Mouse (Mus musculus) CD4-positive helper T cell, adult 2 months (primary cell): ENCODE data around the gene Zfp341.

ENCODE experiments used
- DNase-seq: peaks from one replicate; pipeline ENCODE4 v3.0.0-alpha.2; 2012; ENCODE audit warnings: low read depth, missing footprints, low spot score

The Zfp341 gene

DNA sequence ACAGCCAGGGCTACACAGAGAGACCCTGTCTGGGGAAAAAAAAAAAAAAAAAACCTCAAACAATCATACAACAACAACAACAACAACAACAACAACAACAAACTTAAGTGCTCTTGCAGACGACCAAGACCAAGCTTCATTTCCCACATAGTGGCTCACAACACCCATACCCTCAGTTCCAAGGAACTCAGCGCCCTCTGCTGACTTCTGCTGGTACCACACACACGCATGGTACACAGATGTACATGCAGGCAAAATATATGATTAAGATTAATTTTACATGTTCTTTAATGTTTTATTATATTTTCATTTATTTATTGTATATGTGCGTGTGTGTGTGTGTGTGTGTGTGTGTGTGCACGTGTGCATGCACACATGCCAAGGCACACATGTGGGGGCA lies 26.7 kb upstream of the Zfp341 start:
- no peak for DNase-seq

DNA sequence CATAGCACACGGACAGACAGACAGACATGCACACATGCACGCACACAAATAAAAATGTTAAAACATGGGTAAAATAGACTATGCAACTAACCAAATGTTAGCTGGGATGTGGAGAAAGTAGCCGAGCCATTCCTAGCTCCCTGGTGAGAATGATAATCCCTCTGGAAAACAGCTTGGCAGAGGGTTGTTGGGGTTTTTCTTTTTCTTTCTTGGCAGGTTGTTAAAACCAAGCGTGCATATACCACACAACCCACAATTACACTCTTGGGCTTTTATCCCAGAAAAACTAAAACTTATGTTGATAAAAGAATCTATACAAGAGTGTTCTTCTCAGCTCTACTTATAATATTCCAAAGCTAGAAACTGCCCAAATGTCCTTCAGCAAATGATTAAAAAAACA lies 24.0 kb upstream of the Zfp341 start:
- no peak for DNase-seq

DNA sequence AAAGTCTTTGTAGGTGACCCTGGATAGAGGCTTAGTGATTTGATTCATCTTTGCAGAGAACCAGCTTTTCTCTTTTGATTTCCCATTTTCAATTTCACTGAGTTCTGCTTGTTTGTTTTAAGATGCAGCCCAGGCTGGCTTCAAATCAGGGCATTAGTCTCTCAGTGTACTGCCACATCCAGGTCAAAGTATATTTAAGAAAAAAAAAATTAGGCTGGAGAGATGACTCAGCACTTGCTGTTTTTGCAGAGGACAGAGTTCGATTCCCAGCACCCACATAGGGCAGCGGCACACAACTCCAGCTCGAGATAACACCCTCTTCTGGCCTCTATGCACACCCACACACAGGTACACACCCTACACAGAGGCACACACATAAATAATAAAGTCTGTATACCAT lies 21.9 kb upstream of the Zfp341 start:
- DNase-seq = no peak

DNA sequence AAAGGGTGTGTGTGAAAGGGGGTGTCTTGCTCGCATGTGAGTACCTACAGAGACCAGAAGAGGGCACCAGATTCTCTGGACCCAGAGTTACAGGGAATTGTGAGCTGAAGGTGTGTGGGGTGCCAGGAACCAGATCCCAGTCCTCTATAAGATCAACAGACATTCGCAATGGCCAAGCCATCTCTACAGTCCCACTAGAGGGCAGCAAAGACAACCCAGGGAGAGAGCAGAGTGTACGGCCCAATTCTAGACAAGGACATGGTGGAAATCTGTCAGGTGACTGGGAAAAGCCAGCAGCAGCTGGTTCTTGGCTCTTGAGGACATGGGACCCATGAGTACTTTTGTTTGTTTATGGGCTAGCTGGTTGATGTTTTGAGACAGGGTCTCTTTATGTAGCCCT lies 20.1 kb upstream of the Zfp341 start:
- DNase-seq = peak; percentile 59

DNA sequence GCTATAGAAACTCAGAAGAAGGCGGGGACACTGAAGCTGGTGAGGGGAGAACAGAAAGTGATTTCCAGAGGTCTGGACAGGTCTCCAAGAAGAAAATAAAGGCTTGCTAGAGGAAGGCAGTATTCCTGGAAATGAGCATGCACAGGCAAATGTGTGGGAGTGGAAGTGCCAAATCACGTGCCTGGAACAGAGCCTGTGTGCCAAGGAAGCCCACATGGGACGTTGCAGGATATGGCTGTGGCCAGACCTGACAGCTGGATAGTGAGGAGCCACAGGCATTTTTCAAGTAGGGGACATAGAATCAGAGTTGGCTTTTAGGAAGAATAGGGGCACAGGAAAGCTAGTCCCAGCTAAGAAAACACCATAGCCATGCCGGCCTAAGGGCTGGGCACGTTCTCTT lies 17.3 kb upstream of the Zfp341 start:
- no peak for DNase-seq

DNA sequence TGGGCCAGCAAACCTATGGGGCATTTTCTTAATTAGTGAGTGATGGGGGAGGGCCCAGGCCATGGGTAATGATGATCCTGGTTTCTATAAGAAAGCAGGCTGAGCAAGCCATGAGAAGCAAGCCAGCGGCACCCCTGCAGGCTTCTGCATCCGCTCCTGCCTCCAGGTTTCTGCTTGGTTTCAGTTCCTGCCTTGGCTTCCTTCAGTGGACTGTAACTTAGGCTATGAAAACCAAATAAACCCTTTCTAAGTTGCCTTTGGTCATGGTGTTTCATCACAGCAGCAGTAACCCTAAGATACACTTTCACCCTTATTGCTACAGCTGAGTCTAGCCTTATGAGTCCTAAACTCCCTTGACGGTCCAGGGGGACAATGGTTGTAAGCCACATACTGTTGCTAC lies 15.7 kb upstream of the Zfp341 start:
- no peak for DNase-seq

DNA sequence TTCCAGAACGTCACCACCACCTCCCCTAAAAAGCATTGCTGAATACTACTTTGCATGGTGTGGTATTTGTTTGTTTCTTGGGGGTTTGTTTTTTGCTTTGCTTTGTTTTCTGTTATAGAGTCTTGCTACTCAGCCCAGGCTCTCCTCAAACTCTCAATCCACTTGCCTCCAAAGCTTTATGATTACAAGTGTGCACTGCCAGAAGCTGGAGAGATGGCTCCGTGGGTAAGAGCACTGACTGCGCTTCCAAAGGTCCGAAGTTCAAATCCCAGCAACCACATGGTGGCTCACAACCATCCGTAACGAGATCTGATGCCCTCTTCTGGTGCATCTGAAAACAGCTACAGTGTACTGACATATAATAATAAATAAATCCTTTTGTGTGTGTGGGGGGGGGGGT lies 12.5 kb upstream of the Zfp341 start:
- DNase-seq = no peak

DNA sequence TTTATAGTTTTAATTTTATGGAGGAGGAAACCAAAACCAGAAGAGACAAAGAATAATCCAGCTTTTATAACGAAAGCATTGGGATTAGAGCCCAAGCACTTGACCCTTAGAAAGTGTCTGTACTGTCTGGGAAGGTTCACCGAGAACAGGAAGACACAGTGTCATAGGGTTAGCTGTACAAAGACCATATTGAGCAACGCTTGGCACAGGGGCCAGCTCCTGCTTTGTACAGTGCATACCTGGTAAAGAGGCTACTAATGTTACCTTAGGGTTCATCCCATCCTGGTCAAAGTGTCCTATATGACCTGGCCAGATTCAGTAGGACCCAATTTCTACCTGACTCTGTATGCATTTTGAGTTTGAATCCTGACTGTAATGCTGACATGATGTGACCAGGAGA lies 11.8 kb upstream of the Zfp341 start:
- no peak for DNase-seq

DNA sequence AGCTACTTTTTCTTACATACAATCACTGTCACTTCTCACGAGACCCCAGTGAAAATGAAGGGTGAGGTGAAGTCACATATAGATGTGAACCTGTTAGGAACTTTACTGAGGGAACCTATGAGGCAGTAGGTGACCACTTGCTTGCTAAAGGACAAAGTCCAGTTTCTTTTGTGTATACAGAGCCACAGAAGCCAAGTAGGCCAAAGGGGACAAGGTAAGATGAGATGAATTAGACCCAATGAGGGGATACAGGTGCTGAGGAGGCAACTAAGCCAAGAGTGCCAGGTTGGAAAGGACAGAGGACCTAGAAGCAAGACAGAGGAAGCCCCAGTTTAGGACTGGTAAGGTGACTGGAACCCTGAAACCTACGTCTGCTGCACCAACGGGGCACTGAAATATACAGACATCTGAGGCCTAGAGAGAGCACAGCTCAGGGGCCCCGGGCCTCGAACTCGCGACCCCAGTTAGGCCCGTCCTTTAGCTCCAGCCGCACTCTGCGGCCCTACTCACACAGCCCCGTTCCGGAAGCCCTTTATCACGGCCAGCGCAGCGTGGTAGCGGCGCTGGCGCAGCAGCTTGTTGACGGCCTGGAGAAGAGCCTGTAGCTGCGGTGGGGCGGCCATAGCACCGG lies 10.0 kb upstream of the Zfp341 start:
- DNase-seq = no peak

DNA sequence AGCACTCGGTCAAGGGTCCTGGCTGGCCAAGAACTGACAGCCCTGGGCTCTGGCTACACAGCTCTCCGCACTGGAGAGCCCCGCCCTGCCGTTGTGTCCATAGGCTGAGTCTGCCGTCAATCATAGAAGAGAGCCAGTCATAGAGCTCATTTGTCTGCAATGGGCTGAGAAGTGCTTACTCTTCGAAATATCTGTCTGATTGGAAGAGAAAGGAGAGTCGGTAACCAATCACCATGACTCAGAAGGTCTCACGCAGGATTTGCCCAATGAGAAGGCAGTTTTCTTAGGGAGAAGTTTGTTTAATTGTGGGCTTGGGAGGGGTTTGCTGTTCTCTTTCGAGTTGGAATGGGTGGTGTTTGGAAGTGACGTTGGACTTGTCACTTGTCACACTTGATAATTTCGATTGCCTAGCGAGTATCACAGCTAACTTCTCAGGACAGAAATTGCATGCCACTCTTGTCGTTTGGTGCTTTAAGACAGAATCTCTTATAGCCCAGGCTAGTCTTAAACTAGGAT lies 9.4 kb upstream of the Zfp341 start, which contains the start of gene Pxmp4:
Gene Pxmp4, minus strand, starts transcription at position 71 of the 516 bp plus-strand sequence.
- DNase-seq = peak; percentile 98

DNA sequence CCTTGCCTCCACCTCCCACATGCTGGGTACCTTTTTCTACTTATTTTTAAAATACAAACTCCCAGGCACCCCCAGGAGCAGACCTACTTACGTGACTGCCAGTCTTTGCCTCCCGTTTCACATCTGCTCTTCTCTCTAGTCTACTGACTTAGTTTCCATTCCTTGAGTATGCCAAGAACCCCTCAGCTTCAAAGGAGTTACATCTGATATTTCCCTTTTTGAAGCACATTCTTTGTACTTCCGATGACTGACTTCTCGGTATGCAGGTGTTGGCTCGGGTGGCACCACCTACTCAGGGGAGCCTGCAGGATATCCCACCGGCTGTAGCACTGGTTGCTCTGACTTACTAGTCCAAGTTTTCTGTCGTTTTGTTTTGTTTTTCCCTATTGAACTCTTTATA lies 8.9 kb upstream of the Zfp341 start:
- peak; percentile 74 for DNase-seq

DNA sequence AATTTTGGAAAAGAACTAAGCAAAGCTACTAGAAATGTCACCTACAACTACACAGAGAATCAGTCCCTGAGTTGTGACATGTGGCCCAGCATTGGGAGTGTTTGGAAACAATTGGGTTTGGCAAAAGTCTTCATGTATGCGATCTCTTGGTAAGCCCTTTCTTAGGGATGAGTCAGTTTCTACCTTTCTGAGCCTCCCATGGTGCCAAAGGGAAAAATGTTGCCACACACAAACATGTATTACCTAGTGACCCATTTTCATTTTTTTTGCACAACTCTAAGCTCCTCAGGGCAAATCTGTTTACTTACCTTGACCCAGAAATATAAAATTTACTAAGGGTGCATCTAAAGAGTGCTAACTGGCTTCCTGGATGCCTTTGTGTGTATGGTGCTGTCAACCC lies 6.1 kb upstream of the Zfp341 start:
- DNase-seq = no peak

DNA sequence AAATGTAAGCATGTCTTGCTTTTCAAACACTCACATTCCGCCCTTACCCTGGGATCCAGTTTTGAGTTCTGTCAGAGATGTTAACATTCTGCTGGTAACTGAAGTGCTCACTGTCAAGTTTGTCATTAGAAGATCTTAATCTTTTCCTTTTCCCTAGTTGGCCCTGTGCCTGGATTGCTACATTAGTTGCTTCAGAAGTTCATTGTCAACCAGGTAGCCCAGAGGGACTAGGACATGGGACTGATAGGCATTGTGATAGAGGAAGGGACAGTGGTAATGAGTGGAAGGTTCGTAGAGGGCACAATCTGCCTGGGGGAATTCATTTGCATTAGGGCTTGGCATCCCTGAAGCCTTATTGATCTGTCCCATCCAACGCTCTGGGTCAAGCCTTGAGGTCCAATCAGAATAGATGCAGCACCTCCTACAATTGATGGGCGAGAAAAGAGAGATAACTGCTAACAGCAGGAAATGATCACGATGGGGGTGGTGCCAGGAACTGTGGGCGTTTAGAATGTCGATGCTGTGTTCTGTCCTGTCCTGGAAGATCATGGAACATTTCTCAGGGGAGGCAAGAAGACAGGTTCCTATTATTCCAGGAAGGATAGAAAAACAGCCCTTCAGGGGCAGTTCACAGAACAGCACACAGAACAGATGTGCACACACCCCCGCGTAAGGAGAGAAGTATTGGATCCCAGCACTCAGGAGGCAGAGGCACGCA lies 3.9 kb upstream of the Zfp341 start:
- DNase-seq = peak; percentile 17

DNA sequence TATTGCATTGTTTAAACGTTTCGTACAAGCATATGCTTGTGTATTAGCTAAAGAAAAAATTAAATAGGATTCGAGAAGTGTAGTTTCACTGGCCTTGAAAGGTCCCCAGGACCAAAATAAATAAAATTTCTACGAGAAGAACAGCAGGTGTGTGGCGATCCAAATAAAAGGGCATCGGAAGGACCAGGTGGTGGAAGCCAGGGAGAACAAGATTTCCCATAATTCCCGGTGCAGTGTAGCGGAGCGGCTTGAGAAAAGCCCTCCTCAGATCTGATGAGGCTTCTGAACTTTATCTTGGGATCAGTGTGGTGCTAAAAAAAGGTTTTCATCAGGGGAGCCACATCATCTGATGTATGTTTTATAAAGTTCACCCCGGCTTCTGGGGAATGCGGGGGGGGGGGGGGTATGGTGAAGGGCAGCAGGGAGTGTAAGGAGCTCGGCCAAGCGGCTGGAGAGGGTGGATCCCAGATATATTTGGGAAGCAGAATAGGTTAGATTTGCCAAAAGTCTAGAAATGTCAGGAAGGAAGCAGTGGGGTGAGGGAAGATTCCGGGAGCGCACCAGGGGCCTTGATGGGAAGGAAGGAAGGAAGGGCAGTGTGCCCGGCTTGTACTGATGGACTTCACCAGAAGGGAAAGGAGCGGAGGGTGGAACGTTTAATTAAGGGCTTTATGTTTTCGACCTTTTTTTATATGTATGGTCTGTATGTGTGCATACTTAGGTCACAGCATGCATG lies 1.9 kb downstream of the Zfp341 start:
- no peak for DNase-seq

DNA sequence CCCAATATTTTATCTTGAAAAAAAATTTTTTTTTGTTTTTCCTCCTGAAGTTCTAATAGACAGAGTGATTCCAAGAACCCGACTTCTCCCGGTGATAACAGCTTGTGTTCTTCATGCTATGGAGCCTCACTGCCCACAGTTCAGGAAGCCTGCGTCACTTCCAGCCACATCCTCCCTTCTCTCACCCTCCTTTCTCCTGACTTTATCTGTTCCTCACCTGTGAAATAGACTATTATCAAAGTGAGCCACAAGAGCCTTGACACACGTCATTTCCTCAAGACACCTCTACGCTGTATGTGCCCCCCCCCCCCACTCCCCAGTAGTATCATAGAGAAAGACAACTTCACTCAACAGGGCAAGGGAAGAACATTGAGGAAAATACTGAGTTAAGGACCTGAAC lies 2.6 kb downstream of the Zfp341 start:
- peak; percentile 81 for DNase-seq

DNA sequence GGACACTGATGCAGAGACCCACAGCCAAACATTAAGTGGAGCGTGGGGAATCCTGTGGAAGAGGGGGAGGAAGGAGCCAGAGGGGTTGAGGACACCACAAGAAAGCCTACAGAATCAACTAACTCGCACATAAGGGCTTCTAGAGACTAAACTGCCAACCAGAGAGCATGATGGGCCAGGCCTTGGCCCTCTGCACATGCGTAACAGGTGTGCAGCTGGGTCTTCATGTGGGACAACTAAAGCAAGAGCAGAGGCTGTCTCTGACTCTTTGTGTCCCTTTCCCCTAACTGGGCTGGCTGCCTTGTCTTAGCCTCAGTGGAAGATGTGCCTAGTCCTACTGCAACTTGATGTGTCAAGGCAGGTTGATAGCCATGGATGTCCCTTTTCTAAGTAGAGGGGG lies 4.0 kb downstream of the Zfp341 start:
- DNase-seq = no peak

DNA sequence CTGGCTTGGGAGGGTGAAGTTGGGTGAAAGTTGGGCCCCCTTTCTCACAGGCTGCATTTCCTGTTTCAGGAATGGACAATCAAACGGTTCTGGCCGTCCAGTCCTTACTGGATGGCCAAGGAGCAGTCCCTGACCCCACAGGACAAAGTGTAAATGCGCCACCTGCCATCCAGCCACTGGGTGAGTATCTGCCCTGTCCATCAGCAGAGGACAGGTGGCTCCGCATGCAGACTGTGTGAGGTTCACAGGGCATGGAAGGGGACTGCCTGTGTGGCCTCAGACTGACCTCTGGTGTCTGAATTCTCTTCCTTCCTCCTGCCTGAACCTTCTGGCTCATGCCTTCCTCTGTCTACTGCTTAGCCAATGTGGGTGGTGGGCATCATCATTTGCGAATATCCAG lies 8.6 kb downstream of the Zfp341 start:
- no peak for DNase-seq

DNA sequence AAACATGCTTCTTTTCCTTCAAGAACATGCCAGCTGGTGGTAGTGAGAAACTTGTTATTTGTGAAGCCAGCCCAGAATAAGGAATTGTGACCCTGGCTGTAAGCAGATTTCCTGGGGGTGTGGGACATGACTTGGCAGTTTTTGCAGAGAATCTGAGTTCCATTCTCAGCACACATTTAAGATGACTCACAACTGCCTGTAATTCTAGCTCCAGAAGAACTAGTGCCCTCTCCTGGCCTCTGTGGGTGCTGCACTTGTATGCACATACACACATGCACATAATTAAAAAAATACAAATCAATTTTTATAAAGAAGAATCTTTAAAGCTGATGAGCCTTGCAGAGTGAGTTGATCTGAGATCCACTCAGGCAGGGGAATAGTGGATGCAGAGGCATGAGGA lies 11.0 kb downstream of the Zfp341 start:
- no peak for DNase-seq

DNA sequence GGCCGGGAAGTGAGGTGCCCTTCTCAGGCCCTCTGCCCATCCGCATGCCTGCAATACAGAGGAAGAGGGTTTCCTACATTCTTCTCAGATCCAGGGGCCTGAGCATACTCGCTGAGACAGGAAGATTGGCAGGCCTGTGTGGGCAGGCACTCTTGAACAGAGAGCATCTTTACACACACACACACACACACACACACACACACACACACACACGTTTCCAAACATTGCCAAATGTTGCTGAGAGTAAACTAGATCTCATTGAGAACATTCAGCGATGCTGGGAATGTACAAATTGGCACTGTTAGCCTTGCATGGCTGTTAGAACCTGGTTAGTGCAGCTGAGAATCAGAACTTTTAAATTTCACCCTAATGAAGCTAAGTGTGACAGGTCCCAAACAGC lies 17.4 kb downstream of the Zfp341 start:
- DNase-seq = no peak

DNA sequence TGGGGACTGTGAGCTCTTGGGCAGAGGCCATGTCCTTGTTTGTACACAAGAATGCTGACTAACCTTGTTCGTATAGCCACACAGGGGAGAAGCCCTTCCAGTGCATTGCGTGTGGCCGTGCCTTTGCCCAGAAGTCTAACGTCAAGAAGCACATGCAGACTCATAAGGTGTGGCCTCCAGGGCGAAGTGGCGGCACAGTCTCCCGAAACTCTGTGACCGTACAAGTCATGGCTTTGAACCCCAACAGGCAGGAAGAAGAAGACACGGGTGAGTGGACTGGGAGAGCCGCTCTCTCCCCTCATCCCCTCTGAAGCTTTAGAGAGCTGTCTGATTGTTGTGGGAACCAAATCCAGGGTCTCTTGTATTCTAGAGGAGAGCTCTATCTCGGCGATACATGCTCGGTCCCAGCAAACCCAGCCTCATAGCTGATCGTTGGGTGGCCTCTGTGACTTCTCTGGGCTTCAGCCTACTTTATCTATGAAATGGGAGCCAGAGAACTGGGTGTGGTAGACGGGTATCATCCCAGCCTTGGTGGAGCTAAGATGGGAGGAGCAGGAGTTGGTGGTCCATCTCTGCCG lies 19.2 kb downstream of the Zfp341 start:
- DNase-seq = no peak

DNA sequence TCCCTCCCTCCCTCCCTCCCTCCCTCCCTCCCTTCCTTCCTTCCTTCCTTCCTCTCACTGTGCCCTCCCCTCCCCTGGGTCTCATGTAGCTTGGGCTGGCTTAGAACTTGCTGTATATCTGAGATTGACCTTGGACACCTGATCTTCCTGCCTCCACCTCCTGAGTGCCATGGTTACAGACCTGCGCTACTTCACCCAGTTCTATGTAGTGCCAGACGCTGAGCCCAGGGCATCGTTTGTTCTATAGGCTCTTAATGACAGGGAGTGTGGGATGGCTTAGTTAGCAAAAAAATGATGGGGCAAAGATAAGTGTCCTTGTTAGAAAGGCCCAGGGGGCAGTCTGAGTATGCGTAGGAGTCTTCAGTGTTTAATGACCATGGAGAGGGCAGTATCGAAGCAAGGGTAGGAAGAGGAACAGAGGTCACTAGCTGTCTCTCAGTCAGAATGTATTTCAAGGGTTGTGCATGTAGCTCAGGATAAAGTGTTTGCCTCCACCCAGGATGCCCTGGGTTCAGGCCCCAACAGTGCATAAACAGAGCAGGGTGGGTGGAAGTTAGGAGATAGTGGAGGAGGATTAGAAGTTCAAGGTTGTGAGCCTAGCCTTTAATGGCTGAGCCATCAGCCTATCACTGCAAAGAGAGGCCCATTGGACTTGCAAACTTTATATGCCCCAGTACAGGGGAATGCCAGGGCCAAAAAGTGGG lies 20.1 kb downstream of the Zfp341 start:
- no peak for DNase-seq
